Mouse (Mus musculus): ENCODE results near the gene Cfap73.

DNA sequence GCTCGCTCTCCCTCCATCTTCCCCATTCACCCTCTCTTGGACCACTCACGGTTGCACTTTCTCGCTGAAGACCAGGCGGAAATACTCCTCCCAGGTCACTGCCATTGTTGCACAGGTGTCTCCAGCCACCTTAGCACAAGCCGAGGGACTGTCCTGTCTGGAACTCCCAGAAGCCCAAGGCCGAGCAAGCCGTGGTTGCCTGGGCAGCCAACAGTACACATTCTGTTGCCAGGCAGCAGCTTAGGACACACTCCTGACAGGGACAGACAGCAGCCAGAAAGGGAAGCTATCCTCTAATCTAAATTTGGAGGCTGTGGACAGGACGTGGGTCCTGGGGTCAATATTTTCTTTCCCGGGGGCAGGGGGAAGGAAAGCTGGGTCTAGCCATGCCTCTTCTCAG is at the start of gene Cfap73:
- TF ChIP-seq POLR2A (IDR thresholded peaks at IDR 0.05; ENCODE audit: borderline replicate concordance, extremely low read depth, insufficient read depth, insufficient read length, poor library complexity, severe bottlenecking) (no peak), CTCF (IDR thresholded peaks at IDR 0.05; ENCODE audit: borderline replicate concordance, extremely low read depth, insufficient read depth, insufficient read length) (no peak)

Data from brain, embryonic 14.5 days (tissue).